Mouse (Mus musculus): ENCODE measurements around the gene Ece1. TPM values are rescaled to one million over a fixed set of nuclear protein-coding genes. Genes with fewer than 3 reads are reported as not detected.
A peak's percentile ranks its signal among the peaks of the same experiment; 100 is the strongest.

The Ece1 gene
- total and polyA plus RNA-seq, 3 experiments, result under 0.01 to 0.02 TPM; not detected in 1

- H3K4me1 ChIP-seq (ENCODE audit: insufficient read depth, low read depth, low read length), result peaks cover 36% of the 10 kb centered on the region
- H3K36me3 ChIP-seq (replicated peaks), result peaks cover 27% of the 10 kb centered on the region
- H3K9me3 ChIP-seq (replicated peaks), result peaks cover 3% of the 10 kb centered on the region; the same call in 1 of the 2 replicates
- H3K4me3 ChIP-seq (ENCODE audit: low read depth, low read length), result peak within 1 kb of the TSS; percentile 81
- ATAC-seq (ENCODE audit: extremely low read depth, insufficient number of reproducible peaks, low FRiP score, poor library complexity, severe bottlenecking) (no peak), DNase-seq (ENCODE audit: low spot score) (no peak)
- H3K27me3 ChIP-seq (ENCODE audit: insufficient read depth, low read length), result peaks cover 46% of the 10 kb centered on the region
- no peak for TF ChIP-seq CTCF (IDR thresholded peaks at IDR 0.05; ENCODE audit: low read depth, low read length)
- no peak for TF ChIP-seq GATA2 (IDR thresholded peaks at IDR 0.05; ENCODE audit: borderline replicate concordance, low read depth, low read length)
- no peak for TF ChIP-seq GATA1 (IDR thresholded peaks at IDR 0.05; ENCODE audit: borderline replicate concordance, low read length)
- TF ChIP-seq POLR2AphosphoS5 (IDR thresholded peaks at IDR 0.05; ENCODE audit: insufficient replicate concordance, low read depth, low read length), result no peak
- TF ChIP-seq TAL1 (conservative IDR thresholded peaks at IDR 0.05; ENCODE audit: low read depth, low read length), result no peak
Measured at GRCm38 (mm10) chr4:137992890-137993289, 130.9 kb downstream of the Ece1 start, which contains the start of gene Eif4g3. TSS of gene Eif4g3 (plus strand) at chr4:137993022.

GRCm38 (mm10) chr4:137993291-137993758, 131.3 kb downstream of the Ece1 start:
- Histone ChIP-seq H3K36me3 (replicated peaks) (peaks cover 31% of the 10 kb centered on the region), H3K27me3 (ENCODE audit: insufficient read depth, low read length) (peaks cover 43% of the 10 kb centered on the region), H3K9me3 (replicated peaks) (peaks cover 3% of the 10 kb centered on the region; the same call in 1 of the 2 replicates), H3K4me1 (ENCODE audit: insufficient read depth, low read depth, low read length) (peaks cover 36% of the 10 kb centered on the region), H3K4me3 (ENCODE audit: low read depth, low read length) (peak overlapping the region; percentile 81)
- DNase-seq (ENCODE audit: low spot score) (peak; percentile 96), ATAC-seq (ENCODE audit: extremely low read depth, insufficient number of reproducible peaks, low FRiP score, poor library complexity, severe bottlenecking) (peak; percentile 72)
- TF ChIP-seq GATA1 (IDR thresholded peaks at IDR 0.05; ENCODE audit: borderline replicate concordance, low read length), result no peak

DNA sequence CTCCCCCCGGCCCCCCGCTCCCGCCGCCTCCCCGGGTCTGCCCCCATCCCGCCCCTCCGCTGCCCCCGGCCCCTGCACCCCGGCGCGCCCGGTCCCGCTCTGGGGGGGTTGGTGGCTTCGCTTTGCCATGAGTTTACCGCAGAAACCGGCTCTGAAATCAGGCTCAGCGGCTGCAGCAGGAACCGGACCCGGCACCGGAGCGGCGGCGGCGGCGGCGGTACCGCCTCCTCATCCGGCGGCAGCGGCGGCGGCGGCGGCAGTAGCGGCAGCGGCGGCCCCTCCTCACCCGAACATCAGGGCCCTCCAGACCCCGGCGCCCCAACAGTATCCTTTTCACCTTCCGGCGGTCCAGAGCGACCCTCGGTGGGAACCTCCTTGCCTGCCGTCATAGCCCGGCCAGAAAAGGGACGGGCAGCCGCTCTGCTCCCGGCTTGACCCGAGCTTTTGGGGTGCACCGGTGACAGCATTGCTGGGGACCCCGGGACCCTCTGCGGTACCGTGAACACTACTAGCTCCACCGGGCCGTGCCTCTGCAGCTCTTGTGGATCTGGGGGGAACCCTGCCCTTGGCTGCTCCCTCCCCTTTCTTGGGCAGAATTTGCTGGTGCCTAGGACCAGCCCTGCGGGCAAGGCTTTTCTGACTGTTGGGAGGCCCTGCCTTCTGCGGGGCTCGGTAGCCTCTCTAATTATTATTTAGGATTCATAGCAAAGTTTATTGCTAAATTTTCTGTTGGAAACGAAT, 132.0 kb downstream of the Ece1 start:
- DNase-seq (ENCODE audit: low spot score), result peak; percentile 45
- TF ChIP-seq GATA1 (IDR thresholded peaks at IDR 0.05; ENCODE audit: borderline replicate concordance, low read length) (no peak), GATA2 (IDR thresholded peaks at IDR 0.05; ENCODE audit: borderline replicate concordance, low read depth, low read length) (no peak), POLR2AphosphoS5 (IDR thresholded peaks at IDR 0.05; ENCODE audit: insufficient replicate concordance, low read depth, low read length) (no peak), CTCF (IDR thresholded peaks at IDR 0.05; ENCODE audit: low read depth, low read length) (no peak), TAL1 (conservative IDR thresholded peaks at IDR 0.05; ENCODE audit: low read depth, low read length) (no peak)
- H3K4me3 ChIP-seq (ENCODE audit: low read depth, low read length), result peak overlapping the region; percentile 81
- H3K36me3 ChIP-seq (replicated peaks), result peaks cover 38% of the 10 kb centered on the region
- no peak; the same call in 1 of the 2 replicates for ATAC-seq (ENCODE audit: extremely low read depth, insufficient number of reproducible peaks, low FRiP score, poor library complexity, severe bottlenecking)
- peaks cover 40% of the 10 kb centered on the region for H3K27me3 ChIP-seq (ENCODE audit: insufficient read depth, low read length)
- peaks cover 36% of the 10 kb centered on the region for H3K4me1 ChIP-seq (ENCODE audit: insufficient read depth, low read depth, low read length)
- H3K9me3 ChIP-seq (replicated peaks), result peaks cover 3% of the 10 kb centered on the region; the same call in 1 of the 2 replicates

- H3K4me3 ChIP-seq (ENCODE audit: low read depth, low read length), result peak overlapping the region; percentile 81
- peaks cover 3% of the 10 kb centered on the region; the same call in 1 of the 2 replicates for H3K9me3 ChIP-seq (replicated peaks)
- peaks cover 36% of the 10 kb centered on the region for H3K4me1 ChIP-seq (ENCODE audit: insufficient read depth, low read depth, low read length)
- peaks cover 33% of the 10 kb centered on the region for H3K27me3 ChIP-seq (ENCODE audit: insufficient read depth, low read length)
- DNase-seq (ENCODE audit: low spot score) (peak; percentile 60), ATAC-seq (ENCODE audit: extremely low read depth, insufficient number of reproducible peaks, low FRiP score, poor library complexity, severe bottlenecking) (peak; percentile 38; the same call in 1 of the 2 replicates)
- H3K36me3 ChIP-seq (replicated peaks), result peaks cover 45% of the 10 kb centered on the region
- TF ChIP-seq GATA1 (IDR thresholded peaks at IDR 0.05; ENCODE audit: borderline replicate concordance, low read length) (no peak), CTCF (IDR thresholded peaks at IDR 0.05; ENCODE audit: low read depth, low read length) (no peak), GATA2 (IDR thresholded peaks at IDR 0.05; ENCODE audit: borderline replicate concordance, low read depth, low read length) (no peak), POLR2AphosphoS5 (IDR thresholded peaks at IDR 0.05; ENCODE audit: insufficient replicate concordance, low read depth, low read length) (no peak), TAL1 (conservative IDR thresholded peaks at IDR 0.05; ENCODE audit: low read depth, low read length) (no peak)
Measured at GRCm38 (mm10) chr4:137994562-137995336, 132.7 kb downstream of the Ece1 start.

DNA sequence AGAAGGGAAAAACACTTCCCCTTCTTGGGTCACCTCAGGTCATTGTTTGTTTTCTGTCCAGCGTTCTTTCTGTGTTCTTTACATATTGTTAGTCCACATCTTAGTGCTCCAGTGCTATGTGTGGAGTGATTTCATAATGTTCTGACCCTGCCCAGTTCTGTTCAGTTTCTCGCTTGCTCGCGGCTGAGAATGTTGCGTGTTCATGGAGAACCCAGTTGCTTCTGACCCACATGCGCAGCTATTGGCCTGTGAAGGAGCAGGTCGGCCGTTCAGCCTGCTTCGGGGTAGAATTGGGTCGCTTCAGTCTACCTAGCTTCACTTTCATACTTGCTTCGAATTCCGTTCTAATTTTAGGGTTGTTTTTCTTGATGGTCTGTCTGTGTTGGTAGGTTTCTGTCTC, 133.4 kb downstream of the Ece1 start:
- peaks cover 26% of the 10 kb centered on the region for H3K27me3 ChIP-seq (ENCODE audit: insufficient read depth, low read length)
- DNase-seq (ENCODE audit: low spot score), result no peak
- TF ChIP-seq POLR2AphosphoS5 (IDR thresholded peaks at IDR 0.05; ENCODE audit: insufficient replicate concordance, low read depth, low read length), result no peak
- TF ChIP-seq GATA1 (IDR thresholded peaks at IDR 0.05; ENCODE audit: borderline replicate concordance, low read length), result no peak
- no peak for TF ChIP-seq TAL1 (conservative IDR thresholded peaks at IDR 0.05; ENCODE audit: low read depth, low read length)
- no peak for TF ChIP-seq CTCF (IDR thresholded peaks at IDR 0.05; ENCODE audit: low read depth, low read length)
- no peak for TF ChIP-seq GATA2 (IDR thresholded peaks at IDR 0.05; ENCODE audit: borderline replicate concordance, low read depth, low read length)
- peak overlapping the region; percentile 31; the same call in 1 of the 2 replicates for H3K4me3 ChIP-seq (ENCODE audit: low read depth, low read length)
- no peak for ATAC-seq (ENCODE audit: extremely low read depth, insufficient number of reproducible peaks, low FRiP score, poor library complexity, severe bottlenecking)
- H3K9me3 ChIP-seq (replicated peaks), result peaks cover 3% of the 10 kb centered on the region; the same call in 1 of the 2 replicates
- H3K4me1 ChIP-seq (ENCODE audit: insufficient read depth, low read depth, low read length), result peaks cover 36% of the 10 kb centered on the region
- peaks cover 52% of the 10 kb centered on the region for H3K36me3 ChIP-seq (replicated peaks)

DNA sequence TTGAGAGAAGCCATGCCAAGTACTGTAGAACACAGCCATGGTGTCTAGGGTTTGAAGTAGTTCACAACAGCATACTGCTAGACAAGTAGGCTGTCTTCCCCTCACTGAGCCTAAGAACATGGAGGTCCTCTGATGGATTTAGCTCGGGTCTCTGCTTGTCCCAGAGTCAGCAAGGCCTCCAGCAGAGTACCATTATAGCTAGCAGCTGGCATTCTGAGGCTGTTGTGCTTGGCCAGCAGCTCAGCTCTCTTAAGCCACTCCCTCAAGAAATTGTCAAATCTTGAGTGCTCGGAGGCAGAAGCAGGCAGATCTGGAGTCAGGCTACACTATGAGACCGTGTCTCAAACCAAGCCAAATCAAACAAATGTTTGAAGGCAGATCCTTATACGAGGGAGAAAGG, 136.2 kb downstream of the Ece1 start:
- H3K36me3 ChIP-seq (replicated peaks), result peaks cover 79% of the 10 kb centered on the region
- no peaks in the 10 kb centered on the region for H3K9me3 ChIP-seq (replicated peaks)
- H3K27me3 ChIP-seq (ENCODE audit: insufficient read depth, low read length), result no peaks in the 10 kb centered on the region
- DNase-seq (ENCODE audit: low spot score) (no peak), ATAC-seq (ENCODE audit: extremely low read depth, insufficient number of reproducible peaks, low FRiP score, poor library complexity, severe bottlenecking) (no peak)
- TF ChIP-seq GATA2 (IDR thresholded peaks at IDR 0.05; ENCODE audit: borderline replicate concordance, low read depth, low read length), result no peak
- TF ChIP-seq POLR2AphosphoS5 (IDR thresholded peaks at IDR 0.05; ENCODE audit: insufficient replicate concordance, low read depth, low read length), result no peak
- TF ChIP-seq GATA1 (IDR thresholded peaks at IDR 0.05; ENCODE audit: borderline replicate concordance, low read length), result no peak
- TF ChIP-seq TAL1 (conservative IDR thresholded peaks at IDR 0.05; ENCODE audit: low read depth, low read length), result no peak
- TF ChIP-seq CTCF (IDR thresholded peaks at IDR 0.05; ENCODE audit: low read depth, low read length), result no peak
- peaks cover 34% of the 10 kb centered on the region for H3K4me1 ChIP-seq (ENCODE audit: insufficient read depth, low read depth, low read length)
- H3K4me3 ChIP-seq (ENCODE audit: low read depth, low read length), result no peak overlapping the region

Measured in G1E (cell line).